Mouse (Mus musculus) urinary bladder, postnatal 36 days (tissue): ENCODE measurements around the gene Dph1.
A peak's percentile ranks its signal among the peaks of the same experiment; 100 is the strongest.

Source experiments
- DNase-seq, 2 experiments: peaks; one replicate each; pipeline ENCODE4 v3.0.0; 2022; ENCODE audit warnings: low spot score in 2 of 2, mixed read lengths in 1 of 2

The Dph1 gene

DNA sequence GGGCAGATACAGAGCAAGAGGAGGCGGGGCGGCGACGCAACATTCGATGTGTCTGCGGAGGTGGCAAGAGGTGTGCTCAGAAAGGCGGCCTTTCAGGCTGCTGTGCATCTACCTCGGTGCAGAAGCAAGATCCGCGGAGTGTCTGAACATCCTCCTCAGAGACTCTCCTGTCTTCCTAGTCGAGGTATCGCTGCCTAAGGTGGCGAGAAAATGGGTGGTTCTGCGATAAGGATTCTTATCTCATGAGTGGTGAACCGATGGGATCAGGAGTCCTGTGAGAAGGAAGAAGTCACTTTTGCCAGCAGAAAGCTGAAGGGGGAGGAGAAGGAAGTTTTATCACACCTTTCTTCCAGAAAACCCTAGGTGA, 17.3 kb downstream of the Dph1 start:
- DNase-seq: no peak

DNA sequence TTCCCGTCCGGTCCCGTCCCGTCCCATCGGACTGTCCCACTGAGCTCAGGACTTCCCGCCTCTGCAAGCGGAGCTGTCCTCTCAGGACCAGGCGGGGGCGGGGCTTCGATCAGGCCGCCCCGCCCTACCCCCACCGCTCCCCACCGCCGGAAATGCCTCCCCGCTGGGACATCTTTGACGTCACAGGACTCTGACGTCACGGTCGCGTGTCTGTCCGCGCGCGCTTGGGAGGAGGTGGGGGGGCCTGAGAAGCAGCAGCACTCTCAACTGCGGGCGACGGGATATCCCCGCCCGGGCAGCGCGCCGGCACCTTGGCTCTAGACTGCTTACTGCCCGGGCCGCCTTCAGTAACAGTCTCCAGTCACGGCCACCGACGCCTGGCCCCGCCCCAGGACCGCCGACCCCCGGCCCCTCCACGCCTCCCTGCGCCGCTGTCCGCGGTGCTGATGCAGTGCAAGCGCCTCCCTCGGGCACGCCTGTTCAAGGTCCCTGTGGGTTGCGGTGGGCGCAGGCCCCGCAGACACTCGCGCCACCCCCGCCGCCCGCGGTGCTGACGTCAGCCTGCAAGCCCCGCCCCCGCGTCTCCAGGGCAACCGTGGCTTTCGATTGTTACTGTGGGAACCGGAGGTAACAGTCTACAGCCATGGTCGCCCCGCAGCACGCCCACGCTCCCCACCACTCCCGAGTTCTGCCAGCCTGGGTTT, 17.8 kb downstream of the Dph1 start:
- DNase-seq: peak; percentile 58 to 70

DNA sequence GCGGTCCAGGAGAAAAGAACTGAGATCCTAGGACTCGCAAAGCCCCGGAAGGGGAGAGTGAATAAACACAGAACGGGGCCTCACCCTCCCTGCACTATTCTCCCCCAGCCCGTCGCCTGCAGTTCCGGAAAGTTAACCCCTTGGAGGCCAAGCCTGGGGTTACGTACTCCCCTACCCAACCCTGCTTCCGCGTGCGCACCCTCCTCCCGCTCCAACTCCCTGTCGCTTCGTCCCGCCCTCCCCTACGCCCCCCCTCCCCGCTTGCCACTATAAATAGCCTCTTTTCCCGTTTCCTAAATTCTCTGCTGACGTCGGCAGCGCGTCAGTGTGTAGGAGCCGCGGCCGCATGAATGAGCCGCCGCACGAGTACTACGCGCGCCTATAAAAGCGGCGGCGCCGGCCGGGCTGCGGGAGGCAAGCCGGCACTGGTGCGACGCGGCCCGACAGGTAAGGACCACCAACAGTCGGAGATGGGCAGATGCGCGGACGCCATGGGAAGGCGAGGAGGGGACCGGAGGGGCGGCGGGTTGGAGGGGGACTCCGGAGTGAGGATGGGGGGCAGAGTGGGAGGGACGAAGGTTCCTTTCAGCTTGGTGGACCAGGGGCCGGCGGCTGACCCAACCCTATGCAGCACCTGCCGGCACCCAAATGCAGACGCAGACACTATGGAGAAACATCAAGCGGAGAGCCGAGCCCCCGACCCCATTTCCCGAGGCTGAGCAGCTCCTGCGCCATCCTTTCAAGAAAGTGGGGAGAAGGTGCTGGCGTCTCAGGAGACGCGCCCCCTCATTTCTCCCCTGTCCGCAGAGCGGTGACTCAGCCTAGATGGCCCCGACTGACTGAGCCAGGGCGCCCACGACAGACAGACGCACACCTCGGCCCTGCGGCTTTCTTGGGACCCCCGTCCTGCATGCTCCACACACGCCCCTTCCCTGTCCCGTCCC, 18.6 kb downstream of the Dph1 start:
- DNase-seq: no peak

DNA sequence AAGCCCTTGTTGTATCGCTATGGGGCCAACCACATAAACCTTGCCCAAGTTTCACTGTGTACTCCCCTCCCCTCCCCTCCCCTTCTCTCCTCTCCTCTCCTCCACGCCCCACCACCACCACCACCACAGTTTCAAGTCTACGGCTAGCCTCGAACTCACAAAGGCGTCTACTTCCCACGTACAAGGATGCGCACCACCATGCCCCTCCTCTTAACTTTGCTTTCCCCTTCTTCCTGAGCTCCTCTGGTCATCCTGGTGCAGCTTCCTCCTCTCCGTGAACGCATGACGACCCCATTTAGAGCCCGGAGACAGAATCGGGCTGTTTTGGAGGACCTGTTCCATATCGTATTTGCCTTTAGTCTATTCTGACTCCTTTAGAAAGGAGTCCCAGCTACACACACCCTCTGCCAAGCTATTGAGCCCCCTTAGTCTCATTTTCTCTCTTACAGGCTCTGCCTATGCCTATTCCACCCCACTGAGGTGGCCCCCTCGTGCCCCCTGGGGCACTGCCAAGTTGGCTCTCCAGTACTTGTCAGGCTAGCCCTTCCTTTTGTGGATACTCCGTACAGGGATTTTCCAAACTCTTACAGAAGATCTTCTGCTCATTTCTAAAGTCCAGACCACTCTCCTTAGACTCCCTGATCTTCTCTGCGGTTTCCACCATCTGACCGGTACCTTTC, 19.7 kb downstream of the Dph1 start:
- no peak for DNase-seq

DNA sequence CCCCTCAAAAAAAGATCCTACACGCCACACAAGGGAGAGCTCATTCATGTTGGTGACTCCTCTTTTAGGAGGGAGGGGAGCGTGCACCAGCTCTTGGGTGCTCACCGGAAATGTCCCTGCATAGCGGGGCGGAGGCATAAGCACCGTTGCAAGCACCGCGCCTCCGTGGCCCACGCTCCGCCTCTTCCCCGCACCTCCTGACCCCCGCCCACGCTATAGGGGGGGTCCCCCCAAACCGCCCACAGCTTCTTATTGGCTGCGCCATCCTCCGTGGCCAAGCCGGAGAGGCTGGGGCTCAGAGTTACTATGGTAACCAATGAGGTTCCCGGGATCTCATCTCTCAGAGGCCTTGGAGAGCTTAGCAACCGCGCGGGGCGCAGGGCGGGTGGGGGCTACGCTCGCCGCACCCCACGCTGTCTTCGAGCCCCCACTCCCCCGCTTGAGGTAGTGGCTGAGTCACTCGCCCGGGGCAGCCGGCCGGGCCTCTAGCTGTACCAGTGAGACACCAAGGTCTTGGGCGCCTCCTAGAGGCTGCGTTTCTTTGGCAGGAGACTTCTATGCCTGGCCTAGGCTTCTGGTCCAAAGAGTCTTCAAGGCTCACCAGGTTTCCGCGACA, 20.8 kb downstream of the Dph1 start:
- peak; percentile 90 to 93 for DNase-seq

DNA sequence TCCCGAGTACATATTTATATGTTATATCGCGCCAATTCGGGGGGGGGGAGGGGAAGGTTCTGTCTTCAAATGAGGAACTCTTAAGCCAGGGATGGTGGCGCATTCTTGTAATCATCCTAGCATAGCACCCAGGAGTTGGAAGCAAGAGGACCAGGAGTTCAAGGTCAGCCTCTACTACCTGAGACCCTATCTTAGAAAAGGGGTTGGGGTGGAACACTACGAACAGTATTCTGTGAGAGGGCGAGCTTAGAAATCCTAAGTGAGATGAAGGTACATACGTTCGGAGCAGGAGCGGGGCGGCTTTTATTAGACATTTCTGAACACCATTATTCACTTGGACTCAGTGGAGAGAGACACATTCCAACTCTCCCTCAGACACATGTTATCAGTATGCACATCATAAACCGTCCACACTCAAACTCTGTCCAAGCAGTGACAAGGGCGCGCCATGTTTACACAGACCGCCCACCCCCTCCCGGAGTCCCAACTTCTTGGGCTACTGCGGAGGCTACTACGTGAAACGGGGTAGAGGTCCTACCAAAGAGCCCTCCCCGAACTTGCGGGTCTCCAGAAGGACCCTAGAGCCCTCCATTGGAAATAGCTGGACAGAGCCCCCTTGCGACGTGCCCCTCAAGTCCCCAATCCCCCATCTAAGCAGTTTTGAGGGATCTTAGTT, 21.5 kb downstream of the Dph1 start, which contains the start of gene Hic1:
TSS of gene Hic1 (minus strand) at position 115 of the 676 bp plus-strand sequence.
- DNase-seq: no peak

DNA sequence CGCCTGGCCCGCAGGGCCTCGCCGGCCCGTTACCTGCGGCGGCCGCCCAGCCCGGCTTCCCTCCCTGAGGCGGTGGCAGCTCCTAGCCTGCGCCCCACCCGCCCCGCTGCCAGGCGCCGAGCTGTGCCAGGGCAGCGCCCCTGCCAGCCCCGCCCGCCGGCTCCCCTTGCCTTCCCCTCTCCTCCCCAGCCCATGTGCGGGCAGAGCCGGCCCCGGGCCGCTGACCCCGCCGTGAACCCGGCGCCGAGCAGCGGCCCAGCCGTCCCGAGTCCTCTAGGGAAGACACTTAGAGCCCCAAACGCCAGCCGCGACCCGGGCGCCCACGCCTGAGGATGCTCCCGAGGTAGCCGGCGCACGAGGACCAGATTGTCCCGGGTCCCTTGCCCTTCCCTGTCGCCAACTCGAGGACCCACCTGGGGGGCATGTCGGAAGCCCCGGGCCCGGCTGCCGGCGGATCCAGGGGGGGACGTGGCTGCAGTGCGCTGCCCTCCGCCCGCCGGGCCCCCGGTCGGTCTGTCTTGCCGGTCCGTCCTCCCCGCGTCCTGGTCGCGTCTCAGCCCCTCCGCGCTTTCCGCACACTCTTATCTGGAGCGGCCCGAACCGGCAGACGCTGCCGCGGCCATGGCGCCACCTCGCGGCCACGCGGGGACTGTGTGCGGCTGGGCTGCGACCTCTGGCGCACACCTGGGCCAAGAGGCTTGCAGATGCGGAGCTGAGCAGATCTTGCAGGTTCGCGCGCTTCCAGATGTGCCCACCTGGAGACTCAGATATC, 22.3 kb downstream of the Dph1 start:
- peak; percentile 82 to 89 for DNase-seq

DNA sequence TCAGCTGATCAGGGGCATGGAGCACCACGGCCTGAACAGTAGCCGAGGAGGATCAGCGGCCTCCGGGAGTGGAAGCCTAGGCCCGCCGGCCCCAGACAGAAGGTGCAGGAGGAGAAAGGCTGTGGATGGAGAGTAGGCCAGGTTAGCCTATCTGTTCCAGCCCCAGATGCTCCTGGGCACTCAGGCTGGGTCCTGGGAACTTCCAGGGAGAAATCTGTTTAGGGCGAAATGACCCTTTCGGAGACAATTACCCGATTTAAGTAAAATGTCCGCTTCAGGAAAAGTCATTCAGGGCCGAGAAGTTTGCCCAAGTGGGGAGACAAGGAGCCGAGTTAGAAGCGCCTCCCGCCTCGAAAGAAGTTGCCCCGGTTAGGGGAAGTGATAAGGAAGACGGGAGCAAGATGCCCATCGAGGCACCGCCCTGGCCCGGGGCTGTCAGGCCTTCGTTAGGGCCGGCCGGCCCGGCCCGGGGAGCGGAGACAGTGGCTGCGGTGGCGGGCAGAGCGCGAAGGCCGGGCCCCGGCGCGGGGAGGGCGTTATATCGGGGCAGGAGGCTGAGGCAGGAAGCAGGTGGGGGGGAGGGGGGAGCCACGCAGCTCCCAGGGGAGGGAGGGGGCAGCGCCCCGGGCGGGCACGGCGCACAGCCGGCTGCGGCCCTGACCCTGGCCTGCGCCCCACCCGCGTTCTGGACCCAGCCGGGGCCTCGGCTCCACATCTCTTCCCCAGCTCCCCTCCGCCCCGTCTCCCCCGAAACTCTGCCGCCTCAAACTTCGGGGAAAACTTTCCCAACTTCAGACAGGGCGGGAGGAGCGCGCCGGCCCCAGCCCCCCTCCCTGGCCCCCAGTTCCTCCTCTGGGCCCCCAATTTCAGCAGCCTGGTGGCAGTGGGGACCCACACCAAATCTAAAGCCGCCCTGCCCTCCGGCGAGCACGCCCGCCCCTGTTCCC, 23.1 kb downstream of the Dph1 start:
- no peak for DNase-seq

DNA sequence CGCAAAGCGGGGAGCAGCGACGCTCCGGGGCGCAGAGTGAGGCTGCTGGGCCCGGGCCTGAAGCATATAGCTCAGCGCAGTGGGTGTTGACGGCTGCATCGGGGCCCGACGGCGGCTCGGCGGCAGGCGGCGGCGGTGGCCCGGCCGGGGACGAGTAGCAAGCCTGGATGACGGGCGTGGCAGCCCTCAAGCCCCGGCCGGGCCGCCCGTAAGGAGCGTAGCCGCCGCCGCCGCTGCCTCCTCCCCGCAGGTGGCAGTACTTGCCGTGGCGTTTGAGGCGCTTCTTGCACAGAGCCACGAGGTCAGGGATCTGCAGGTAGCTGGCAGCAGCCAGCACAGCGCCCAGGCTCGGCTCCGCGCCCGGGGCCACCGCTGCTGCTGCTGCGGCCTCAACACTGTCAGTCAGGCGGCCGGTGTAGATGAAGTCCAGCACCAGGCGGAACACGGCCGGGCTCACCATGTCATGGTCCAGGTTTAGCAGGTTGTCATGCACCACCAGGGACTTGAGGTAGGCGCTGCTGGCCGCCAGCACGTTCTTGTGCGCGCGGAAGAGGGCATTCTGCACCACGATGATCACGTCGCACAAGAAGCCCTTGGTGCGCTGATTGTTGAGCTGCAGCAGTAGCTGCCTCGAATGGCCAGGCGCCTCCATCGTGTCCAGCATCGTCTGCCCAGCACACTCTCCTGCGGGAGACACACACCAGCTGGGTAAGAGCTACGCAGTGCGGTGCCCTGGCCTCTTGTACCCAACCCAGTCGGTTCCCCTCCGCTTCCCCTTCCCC, 24.0 kb downstream of the Dph1 start:
- DNase-seq: no peak

DNA sequence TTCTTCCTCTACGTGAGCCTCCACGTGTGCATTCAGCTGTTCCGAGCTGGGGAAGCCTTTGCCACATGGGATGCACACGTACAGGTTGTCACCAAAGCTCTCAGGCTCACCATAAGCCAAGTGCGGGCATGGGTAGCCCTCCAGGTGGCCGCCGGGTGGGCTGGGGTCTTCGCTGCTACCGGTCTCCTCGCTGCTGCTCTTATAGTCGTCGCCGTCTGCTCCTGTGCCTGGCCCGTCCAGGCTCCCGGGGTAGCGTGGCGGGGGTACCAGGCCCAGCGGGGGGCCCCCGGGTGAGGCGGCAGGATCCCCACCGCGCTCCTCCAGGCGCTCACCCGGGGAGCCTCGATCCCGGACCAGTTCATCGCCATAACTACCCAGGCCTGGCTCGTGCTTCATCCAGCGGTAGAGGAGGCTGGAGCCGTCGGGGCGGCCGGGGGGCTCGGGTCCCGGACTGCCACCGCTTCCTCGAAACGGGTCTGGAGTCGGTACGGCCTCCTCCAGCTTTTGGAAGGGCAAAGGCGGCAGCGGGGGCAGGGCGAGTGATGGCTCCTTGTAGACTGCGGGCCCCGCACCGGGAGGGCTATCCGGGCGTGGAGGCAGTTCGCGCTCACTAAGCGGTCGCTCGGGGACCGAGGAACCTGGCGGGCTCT, 24.7 kb downstream of the Dph1 start:
- no peak for DNase-seq

DNA sequence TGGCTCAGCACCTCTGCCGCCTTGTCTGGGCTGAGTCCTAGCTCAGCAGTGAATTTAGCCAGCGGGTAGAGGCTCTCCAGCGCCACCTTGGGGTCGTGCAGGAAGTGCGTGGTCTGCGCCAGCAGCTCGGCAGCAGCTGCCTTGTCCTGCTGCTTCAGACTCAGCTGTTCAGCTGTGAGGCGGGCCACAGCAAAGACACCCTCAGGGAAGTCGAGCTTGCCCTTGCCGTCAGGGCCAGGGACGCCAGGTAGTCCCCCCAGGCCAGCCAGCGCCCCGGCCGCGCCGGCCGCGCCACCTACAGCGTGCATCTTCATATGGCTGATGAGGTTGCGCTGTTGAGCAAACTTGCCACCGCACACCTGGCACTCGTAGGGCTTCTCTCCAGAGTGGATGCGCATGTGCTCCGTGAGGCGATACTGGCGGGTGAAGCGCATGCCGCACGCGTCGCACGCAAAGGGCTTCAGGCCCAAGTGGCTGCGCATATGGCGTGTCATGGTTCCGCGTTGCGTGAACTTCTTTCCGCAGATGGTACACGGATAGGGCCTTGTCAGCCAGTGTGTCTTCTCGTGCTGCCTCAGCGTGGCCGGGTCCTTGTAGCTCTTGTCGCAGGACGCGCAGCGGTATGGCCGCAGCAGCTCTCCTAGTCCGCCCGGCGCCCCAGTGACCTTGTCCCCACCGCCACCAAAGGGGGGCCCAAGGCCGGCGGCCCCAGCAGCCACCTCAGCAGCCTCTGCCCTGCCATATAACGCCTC, 25.4 kb downstream of the Dph1 start:
- DNase-seq: peak; percentile 86 to 89

DNA sequence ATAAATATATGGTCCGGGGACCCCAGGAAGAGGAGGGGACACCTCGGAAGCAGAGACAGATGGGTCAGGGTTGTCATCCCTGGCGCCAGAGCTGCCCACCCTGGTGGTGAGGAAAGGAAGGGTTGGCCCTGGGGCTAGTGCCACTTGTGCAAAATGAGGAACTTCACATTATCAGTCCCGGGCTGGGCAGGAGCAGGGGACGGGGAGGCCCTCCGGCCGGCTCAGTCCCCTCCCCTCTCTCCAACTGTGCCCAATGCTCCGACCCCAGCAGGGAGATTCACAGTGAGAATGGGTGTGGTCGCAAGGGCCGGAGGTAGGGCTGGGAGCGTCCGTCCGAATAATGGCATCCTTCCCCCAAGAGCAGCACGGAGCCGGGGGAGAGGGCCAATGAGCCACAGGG, 26.3 kb downstream of the Dph1 start:
- no peak for DNase-seq

DNA sequence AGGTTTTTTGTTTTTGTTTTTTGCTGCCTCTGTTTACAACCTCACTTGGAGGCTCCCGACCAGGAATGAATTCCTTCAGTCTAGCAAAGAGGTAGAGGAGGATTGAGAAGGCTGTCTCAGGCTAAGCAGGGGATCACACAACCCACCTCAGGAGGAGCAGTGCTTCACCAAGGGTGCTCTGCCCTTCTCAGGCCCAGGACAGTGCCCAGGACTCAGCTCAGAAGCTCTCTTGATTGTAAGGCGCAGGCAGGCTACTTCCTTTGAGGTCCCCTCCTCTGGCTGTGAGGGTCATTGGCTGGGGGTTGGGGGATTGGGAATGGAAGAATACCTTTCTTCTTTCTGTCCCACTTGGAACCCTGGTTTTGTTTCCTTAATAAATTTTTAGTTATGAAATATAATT, 27.0 kb downstream of the Dph1 start:
- no peak for DNase-seq

DNA sequence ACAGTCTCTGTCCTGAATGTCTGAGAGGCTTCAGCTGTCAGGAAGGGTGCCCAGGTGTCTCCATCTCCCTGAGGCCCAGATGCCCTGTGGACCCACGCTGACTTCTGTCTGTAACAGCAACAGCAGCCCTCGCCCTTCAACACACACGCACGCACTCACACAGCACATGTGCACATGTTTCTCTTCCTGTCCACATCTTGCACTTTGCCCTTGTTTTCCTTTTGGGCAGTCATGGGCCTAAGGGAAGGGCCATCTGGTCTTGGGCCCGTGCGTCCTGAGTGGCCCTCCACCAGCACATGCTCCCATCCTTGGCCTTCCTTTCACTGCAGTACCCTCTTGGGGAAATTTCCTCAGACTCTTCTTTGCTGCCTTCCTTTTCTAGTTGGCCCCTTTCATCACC, 27.7 kb downstream of the Dph1 start:
- no peak for DNase-seq

DNA sequence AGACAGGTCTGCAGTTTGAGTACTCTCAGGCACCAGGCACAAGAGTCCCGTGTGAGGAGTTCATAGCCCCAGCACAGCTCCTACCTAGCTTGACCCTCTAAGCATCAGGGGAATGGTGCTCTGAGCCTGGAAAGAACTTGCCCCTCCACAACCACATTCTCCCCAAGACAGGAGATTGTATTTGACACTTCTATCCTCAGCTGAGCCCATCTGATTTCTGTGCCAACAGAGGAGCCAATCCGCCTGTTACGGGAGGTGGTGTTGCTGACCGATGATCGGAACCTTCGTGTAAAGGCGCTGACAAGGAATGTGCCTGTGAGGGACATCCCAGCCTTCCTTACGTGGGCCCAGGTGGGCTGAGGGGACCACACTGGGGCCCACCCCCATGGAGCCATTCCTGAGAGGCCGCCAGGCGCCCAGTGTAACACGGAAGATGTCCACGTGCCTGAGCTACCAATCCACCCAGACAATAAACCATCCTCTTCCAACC, 28.4 kb downstream of the Dph1 start:
- no peak for DNase-seq

DNA sequence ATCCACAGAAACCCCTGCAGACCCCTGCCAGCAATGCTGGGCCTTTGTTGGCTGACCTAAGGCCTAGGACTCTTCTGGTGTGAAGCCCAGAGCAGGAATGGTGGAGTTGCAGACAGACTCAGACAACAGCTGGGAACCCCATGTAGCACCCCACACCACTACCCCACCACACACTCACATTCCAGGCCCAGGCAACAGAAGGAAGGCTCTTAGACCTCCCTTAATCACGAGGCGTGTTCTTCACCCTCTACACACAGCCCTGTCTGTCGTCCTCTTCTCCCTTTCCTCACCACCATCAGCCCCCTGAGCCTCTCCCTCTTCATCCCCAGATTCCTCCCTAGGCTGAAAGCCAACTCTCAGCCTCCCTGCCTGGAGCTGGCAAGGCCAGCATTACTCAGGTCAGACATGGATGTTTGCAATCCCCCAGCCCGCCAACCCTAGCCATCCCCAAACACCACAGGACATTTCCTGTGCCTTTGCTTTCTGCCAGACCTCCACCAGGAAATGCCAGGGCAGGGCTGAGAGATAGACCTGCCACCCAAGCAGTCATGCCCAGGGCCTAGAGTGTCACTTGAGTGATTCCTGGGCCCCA, 29.5 kb downstream of the Dph1 start:
- no peak for DNase-seq

DNA sequence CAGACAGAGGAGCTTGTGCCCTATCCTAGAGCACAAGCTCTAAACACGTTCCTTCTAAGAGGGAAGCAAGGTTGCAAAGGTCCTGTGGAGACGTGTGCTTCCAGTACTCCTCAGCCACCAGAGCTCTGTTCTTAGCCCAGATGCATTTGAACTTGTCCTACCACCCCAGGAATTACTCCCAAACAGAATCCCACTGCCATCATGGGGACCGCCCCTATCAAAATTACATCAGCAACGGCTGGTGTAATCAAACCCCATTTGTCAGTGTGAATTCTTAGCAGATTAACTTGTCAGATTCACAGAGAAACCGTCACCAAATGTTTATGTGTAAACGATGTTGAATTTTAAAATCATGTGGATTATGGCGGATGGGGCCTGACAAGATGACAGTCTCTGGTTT, 30.1 kb downstream of the Dph1 start:
- DNase-seq: no peak
